Mouse (Mus musculus): ENCODE results near the gene Pmfbp1.
"Not testable (repeated sequence)": the region's sequence is repeated elsewhere in the genome, so short reads cannot be mapped to it uniquely, and the experiment has no call there.

Pmfbp1 gene

GRCm38 (mm10) chr8:109493727-109494126 lies at the start of gene Pmfbp1:
Gene Pmfbp1, plus strand, starts transcription at chr8:109494027.
- no peak for DNase-seq (ENCODE audit: low spot score)

- not testable (repeated sequence) for DNase-seq (ENCODE audit: low spot score)
Measured at GRCm38 (mm10) chr8:109446896-109447295, 46.9 kb upstream of the Pmfbp1 start.

- no peak for DNase-seq (ENCODE audit: low spot score)
Measured at GRCm38 (mm10) chr8:109451000-109451399, 42.8 kb upstream of the Pmfbp1 start.

GRCm38 (mm10) chr8:109455113-109455512 lies 38.7 kb upstream of the Pmfbp1 start:
- DNase-seq (ENCODE audit: low spot score), result no peak

- no peak for DNase-seq (ENCODE audit: low spot score)
Measured at GRCm38 (mm10) chr8:109457387-109457786, 36.4 kb upstream of the Pmfbp1 start.

- DNase-seq (ENCODE audit: low spot score), result no peak
Measured at GRCm38 (mm10) chr8:109458580-109458979, 35.2 kb upstream of the Pmfbp1 start.

GRCm38 (mm10) chr8:109463075-109463474 lies 30.8 kb upstream of the Pmfbp1 start:
- DNase-seq (ENCODE audit: low spot score), result peak; percentile 44

- no peak for DNase-seq (ENCODE audit: low spot score)
Measured at GRCm38 (mm10) chr8:109463677-109464313, 30.0 kb upstream of the Pmfbp1 start.

- DNase-seq (ENCODE audit: low spot score), result no peak
Measured at GRCm38 (mm10) chr8:109464451-109464891, 29.4 kb upstream of the Pmfbp1 start.

GRCm38 (mm10) chr8:109465056-109465455 lies 28.8 kb upstream of the Pmfbp1 start:
- DNase-seq (ENCODE audit: low spot score), result no peak

- DNase-seq (ENCODE audit: low spot score), result no peak
Measured at GRCm38 (mm10) chr8:109465761-109466160, 28.1 kb upstream of the Pmfbp1 start.

GRCm38 (mm10) chr8:109467516-109467915 lies 26.3 kb upstream of the Pmfbp1 start:
- no peak for DNase-seq (ENCODE audit: low spot score)

- no peak for DNase-seq (ENCODE audit: low spot score)
Measured at GRCm38 (mm10) chr8:109468112-109468511, 25.7 kb upstream of the Pmfbp1 start.

- no peak for DNase-seq (ENCODE audit: low spot score)
Measured at GRCm38 (mm10) chr8:109471876-109472275, 22.0 kb upstream of the Pmfbp1 start.

- DNase-seq (ENCODE audit: low spot score), result no peak
Measured at GRCm38 (mm10) chr8:109472400-109472799, 21.4 kb upstream of the Pmfbp1 start.

GRCm38 (mm10) chr8:109474442-109475121 lies 19.2 kb upstream of the Pmfbp1 start:
- no peak for DNase-seq (ENCODE audit: low spot score)

- DNase-seq (ENCODE audit: low spot score), result no peak
Measured at GRCm38 (mm10) chr8:109475436-109475835, 18.4 kb upstream of the Pmfbp1 start.

- DNase-seq (ENCODE audit: low spot score), result no peak
Measured at GRCm38 (mm10) chr8:109478586-109478985, 15.2 kb upstream of the Pmfbp1 start.

GRCm38 (mm10) chr8:109484741-109485140 lies 9.1 kb upstream of the Pmfbp1 start:
- DNase-seq (ENCODE audit: low spot score), result no peak

GRCm38 (mm10) chr8:109485530-109485929 lies 8.3 kb upstream of the Pmfbp1 start:
- no peak for DNase-seq (ENCODE audit: low spot score)

GRCm38 (mm10) chr8:109492785-109493184 lies 1.0 kb upstream of the Pmfbp1 start:
- no peak for DNase-seq (ENCODE audit: low spot score)

GRCm38 (mm10) chr8:109494601-109495000 lies 774 bp downstream of the Pmfbp1 start:
- no peak for DNase-seq (ENCODE audit: low spot score)

- no peak for DNase-seq (ENCODE audit: low spot score)
Measured at GRCm38 (mm10) chr8:109497431-109497830, 3.6 kb downstream of the Pmfbp1 start.
